Mouse (Mus musculus): ENCODE results near the gene Dok5. TPM values are rescaled to one million over a fixed set of nuclear protein-coding genes. Genes with fewer than 3 reads are reported as not detected.

The Dok5 gene
- total and polyA plus RNA-seq, 3 experiments = not detected

GRCm38 (mm10) chr2:170695071-170695936 is 36.3 kb upstream of the Dok5 start (continued):
- no peak for TF ChIP-seq GATA1 (IDR thresholded peaks at IDR 0.05; ENCODE audit: low read depth, low read length)
- no peak for TF ChIP-seq POLR2AphosphoS2 (IDR thresholded peaks at IDR 0.05; ENCODE audit: low read length)
- TF ChIP-seq GABPA (IDR thresholded peaks at IDR 0.05; ENCODE audit: low read depth, low read length) = no peak
- no peak for TF ChIP-seq TAL1 (IDR thresholded peaks at IDR 0.05; ENCODE audit: low read length)
- no peak for TF ChIP-seq JUND (IDR thresholded peaks at IDR 0.05; ENCODE audit: low read depth, low read length)

GRCm38 (mm10) chr2:170695937-170696510 is 35.6 kb upstream of the Dok5 start:
- H3K27ac ChIP-seq (ENCODE audit: control insufficient read depth, low read depth, low read length) = no peak overlapping the region
- no peaks in the 10 kb centered on the region for H3K27me3 ChIP-seq (ENCODE audit: control insufficient read depth in 1 of 2, insufficient read depth in 2 of 2, low read length in 2 of 2)
- no peak for TF ChIP-seq GATA1 (IDR thresholded peaks at IDR 0.05; ENCODE audit: low read depth, low read length)
- TF ChIP-seq ZC3H11A (IDR thresholded peaks at IDR 0.05; ENCODE audit: low read depth, low read length) = no peak
- H3K9me3 ChIP-seq (replicated peaks; ENCODE audit: insufficient read depth, low read length) = no peaks in the 10 kb centered on the region
- H3K9ac ChIP-seq (ENCODE audit: control insufficient read depth, low read depth, low read length, poor library complexity, severe bottlenecking) = no peak overlapping the region
- DNase-seq (ENCODE audit: low read depth, low spot score) = no peak
- H3K4me3 ChIP-seq (ENCODE audit: control insufficient read depth in 1 of 2, insufficient read depth in 1 of 2, low read depth in 2 of 2, low read length in 2 of 2) = no peak overlapping the region
- no peaks in the 10 kb centered on the region for H3K79me2 ChIP-seq (ENCODE audit: control insufficient read depth, insufficient read depth, low read length, poor library complexity)
- H3K36me3 ChIP-seq (ENCODE audit: control insufficient read depth in 1 of 2, insufficient read depth in 2 of 2, low read length in 2 of 2) = no peaks in the 10 kb centered on the region
- H3K4me1 ChIP-seq (ENCODE audit: control insufficient read depth in 1 of 2, insufficient read depth in 2 of 2, low read length in 2 of 2) = no peaks in the 10 kb centered on the region

- no peaks in the 10 kb centered on the region for H3K36me3 ChIP-seq (ENCODE audit: control insufficient read depth in 1 of 2, insufficient read depth in 2 of 2, low read length in 2 of 2)
- TF ChIP-seq POLR2A (IDR thresholded peaks at IDR 0.05; ENCODE audit: control insufficient read depth in 1 of 2, insufficient read depth in 1 of 2, low read depth in 1 of 2, low read length in 2 of 2, poor library complexity in 1 of 2) = no peak
- TF ChIP-seq ZC3H11A (IDR thresholded peaks at IDR 0.05; ENCODE audit: low read depth, low read length) = no peak
- no peak for TF ChIP-seq JUND (IDR thresholded peaks at IDR 0.05; ENCODE audit: low read depth, low read length)
- no peak for TF ChIP-seq ZNF384 (IDR thresholded peaks at IDR 0.05; ENCODE audit: low read depth, low read length)
- TF ChIP-seq MEF2A (IDR thresholded peaks at IDR 0.05; ENCODE audit: extremely low read depth, insufficient replicate concordance, low read depth, low read length, poor library complexity, severe bottlenecking) = no peak
- no peak for TF ChIP-seq SMC3 (IDR thresholded peaks at IDR 0.05; ENCODE audit: low read depth, low read length)
- no peak for TF ChIP-seq EP300 (IDR thresholded peaks at IDR 0.05; ENCODE audit: low read depth in 1 of 2, low read length in 2 of 2)
- TF ChIP-seq NELFE (IDR thresholded peaks at IDR 0.05; ENCODE audit: low read depth, low read length) = no peak
- TF ChIP-seq RCOR1 (IDR thresholded peaks at IDR 0.05; ENCODE audit: low read depth, low read length) = no peak
- no peak for TF ChIP-seq MYB (IDR thresholded peaks at IDR 0.05; ENCODE audit: low read depth, low read length)
- TF ChIP-seq BHLHE40 (IDR thresholded peaks at IDR 0.05; ENCODE audit: borderline replicate concordance, low read depth, low read length) = no peak
- TF ChIP-seq MXI1 (IDR thresholded peaks at IDR 0.05; ENCODE audit: low read depth, low read length) = no peak
- TF ChIP-seq USF2 (IDR thresholded peaks at IDR 0.05; ENCODE audit: borderline replicate concordance in 1 of 2, insufficient read depth in 1 of 2, low read depth in 1 of 2, low read length in 2 of 2) = no peak
- no peak for TF ChIP-seq TBP (IDR thresholded peaks at IDR 0.05; ENCODE audit: low read depth, low read length)
- H3K79me2 ChIP-seq (ENCODE audit: control insufficient read depth, insufficient read depth, low read length, poor library complexity) = no peaks in the 10 kb centered on the region
- H3K9me3 ChIP-seq (replicated peaks; ENCODE audit: insufficient read depth, low read length) = no peaks in the 10 kb centered on the region
- H3K4me3 ChIP-seq (ENCODE audit: control insufficient read depth in 1 of 2, insufficient read depth in 1 of 2, low read depth in 2 of 2, low read length in 2 of 2) = no peak overlapping the region
- no peak overlapping the region for H3K9ac ChIP-seq (ENCODE audit: control insufficient read depth, low read depth, low read length, poor library complexity, severe bottlenecking)
- no peak for DNase-seq (ENCODE audit: low read depth, low spot score)
- no peaks in the 10 kb centered on the region for H3K4me1 ChIP-seq (ENCODE audit: control insufficient read depth in 1 of 2, insufficient read depth in 2 of 2, low read length in 2 of 2)
- no peak overlapping the region for H3K27ac ChIP-seq (ENCODE audit: control insufficient read depth, low read depth, low read length)
- H3K27me3 ChIP-seq (ENCODE audit: control insufficient read depth in 1 of 2, insufficient read depth in 2 of 2, low read length in 2 of 2) = no peaks in the 10 kb centered on the region
These were observed 31.1 kb upstream of the Dok5 start for GRCm38 (mm10) chr2:170700471-170700870.
